Mouse (Mus musculus) forebrain, embryonic 16.5 days (tissue): ENCODE results near the gene Olfr1393. TPM values are rescaled to one million over a fixed set of nuclear protein-coding genes. Genes with fewer than 3 reads are reported as not detected.
"Not testable (repeated sequence)": the region's sequence is repeated elsewhere in the genome, so short reads cannot be mapped to it uniquely, and the experiment has no call there.

Experiments
- ATAC-seq: fragments of 200-750 bp; cut with Nextera tagmentation; 2 replicates; pipeline ENCODE4 v1.8.0; 2017; ENCODE audit warnings: mild to moderate bottlenecking, moderate library complexity
- H3K27ac ChIP-seq: fragments of 300-500 bp; sonication (generic); 2 replicates; pipeline ENCODE4 v1.5.1; 2014; ENCODE audit warnings: low read length, control low read depth
- H3K27me3 ChIP-seq: fragments of 300-500 bp; sonication (generic); replicated peaks from 2 replicates; pipeline ENCODE4 v1.6.1; 2014; ENCODE audit warnings: low read length; ENCODE audit not compliant: control insufficient read depth, insufficient read depth
- H3K36me3 ChIP-seq: fragments of 300-500 bp; sonication (generic); 2 replicates; pipeline ENCODE4 v1.6.1; 2014; ENCODE audit not compliant: control insufficient read depth, insufficient read depth
- H3K4me1 ChIP-seq: fragments of 300-500 bp; sonication (generic); replicated peaks from 2 replicates; pipeline ENCODE4 v1.6.1; 2014; ENCODE audit warnings: low read length; ENCODE audit not compliant: control insufficient read depth, insufficient read depth
- H3K4me2 ChIP-seq: fragments of 300-500 bp; sonication (generic); 2 replicates; pipeline ENCODE4 v1.6.1; 2014; ENCODE audit warnings: mild to moderate bottlenecking, low read length, control low read depth
- H3K4me3 ChIP-seq: fragments of 300-500 bp; sonication (generic); replicated peaks from 2 replicates; pipeline ENCODE4 v1.5.1; 2014; ENCODE audit warnings: mild to moderate bottlenecking, low read length, control low read depth
- H3K9ac ChIP-seq: fragments of 300-500 bp; sonication (generic); replicated peaks from 2 replicates; pipeline ENCODE4 v1.6.1; 2014; ENCODE audit warnings: low read depth, low read length, control low read depth
- H3K9me3 ChIP-seq: fragments of 300-500 bp; sonication (generic); 2 replicates; pipeline ENCODE4 v1.6.1; 2016; ENCODE audit warnings: low read length; ENCODE audit not compliant: control insufficient read depth
- WGBS: fragments of 180-500 bp; shearing (Covaris S2); extraction: QIAGEN DNeasy Blood & Tissue Kit; methylation state at CpG from one replicate; pipeline ENCODE4 v1.1.7; 2014; 5-methylcytosine and 5-hydroxymethylcytosine counted together
- polyA plus RNA-seq: library from polyadenylated mRNA; unstranded; fragments of >200 nt; fragmentation: Nextera tagmentation; extraction: Ambion mirVana; gene quantifications from 2 replicates; pipeline ENCODE4 v1.2.1, GENCODE M21; 2015

The Olfr1393 gene
- polyA plus RNA-seq, 1 experiment from 2014 or later = not detected

GRCm38 (mm10) chr11:49270368-49270767 lies 7.7 kb upstream of the Olfr1393 start:
- Histone ChIP-seq H3K27ac (no peak overlapping the region), H3K4me3 (no peak overlapping the region), H3K9ac (no peak overlapping the region), H3K27me3 (no peaks in the 10 kb centered on the region), H3K4me2 (no peak overlapping the region), H3K9me3 (no peaks in the 10 kb centered on the region), H3K4me1 (no peaks in the 10 kb centered on the region), H3K36me3 (no peaks in the 10 kb centered on the region)
- WGBS = 96% methylated on average over 4 of the region's 4 CpGs
- ATAC-seq = no peak

- 25% methylated on average over 7 of the region's 7 CpGs for WGBS
These were observed 6.8 kb upstream of the Olfr1393 start for GRCm38 (mm10) chr11:49271334-49271733.

GRCm38 (mm10) chr11:49273834-49274519 lies 4.1 kb upstream of the Olfr1393 start:
- Histone ChIP-seq H3K9ac (no peak overlapping the region), H3K4me1 (no peaks in the 10 kb centered on the region), H3K4me2 (no peak overlapping the region), H3K27me3 (no peaks in the 10 kb centered on the region), H3K27ac (no peak overlapping the region), H3K9me3 (no peaks in the 10 kb centered on the region), H3K4me3 (no peak overlapping the region), H3K36me3 (no peaks in the 10 kb centered on the region)
- ATAC-seq = no peak
- WGBS = 68% methylated on average over 11 of the region's 11 CpGs

More at GRCm38 (mm10) chr11:49271334-49271733, 6.8 kb upstream of the Olfr1393 start:
- Histone ChIP-seq H3K36me3 (no peaks in the 10 kb centered on the region), H3K4me2 (no peak overlapping the region), H3K9me3 (no peaks in the 10 kb centered on the region), H3K27me3 (no peaks in the 10 kb centered on the region), H3K4me1 (no peaks in the 10 kb centered on the region), H3K4me3 (no peak overlapping the region), H3K27ac (no peak overlapping the region), H3K9ac (no peak overlapping the region)
- peak; percentile 36; the same call in 1 of the 2 replicates for ATAC-seq

- H3K4me1 ChIP-seq, H3K9me3 ChIP-seq, H3K4me2 ChIP-seq, ATAC-seq, H3K9ac ChIP-seq, H3K27ac ChIP-seq, H3K36me3 ChIP-seq, H3K4me3 ChIP-seq, H3K27me3 ChIP-seq: not testable (repeated sequence)
- WGBS = 73% methylated on average over 1 of the region's 1 CpGs
These were observed 6.9 kb downstream of the Olfr1393 start, which contains the start of gene Olfr1392 for GRCm38 (mm10) chr11:49284982-49285381. Olfr1392 (plus strand) TSS chr11:49285282.

- WGBS = 86% methylated on average over 2 of the region's 2 CpGs
These were observed 9.1 kb downstream of the Olfr1393 start for GRCm38 (mm10) chr11:49287251-49287650.

GRCm38 (mm10) chr11:49292777-49293176 lies 14.7 kb downstream of the Olfr1393 start:
- no peaks in the 10 kb centered on the region for H3K36me3 ChIP-seq

More at GRCm38 (mm10) chr11:49287251-49287650, 9.1 kb downstream of the Olfr1393 start:
- no peaks in the 10 kb centered on the region for H3K9me3 ChIP-seq
- no peak overlapping the region for H3K4me2 ChIP-seq
- no peak for ATAC-seq
- H3K27ac ChIP-seq = no peak overlapping the region
- no peaks in the 10 kb centered on the region for H3K4me1 ChIP-seq
- H3K27me3 ChIP-seq = no peaks in the 10 kb centered on the region
- no peak overlapping the region for H3K9ac ChIP-seq
- H3K4me3 ChIP-seq = no peak overlapping the region
- H3K36me3 ChIP-seq = no peaks in the 10 kb centered on the region

GRCm38 (mm10) chr11:49304441-49304840 lies 26.3 kb downstream of the Olfr1393 start, which contains the start of gene Olfr10:
Olfr10 (plus strand) TSS chr11:49304741.
- H3K9me3 ChIP-seq = no peaks in the 10 kb centered on the region
- H3K27ac ChIP-seq = no peak within 1 kb of the TSS
- no peak within 1 kb of the TSS for H3K4me3 ChIP-seq
- no peak for ATAC-seq
- H3K36me3 ChIP-seq = no peaks in the 10 kb centered on the region
- no peaks in the 10 kb centered on the region for H3K4me1 ChIP-seq
- H3K9ac ChIP-seq = no peak within 1 kb of the TSS
- no peaks in the 10 kb centered on the region for H3K27me3 ChIP-seq
- H3K4me2 ChIP-seq = no peak within 1 kb of the TSS

More at GRCm38 (mm10) chr11:49292777-49293176, 14.7 kb downstream of the Olfr1393 start:
- Histone ChIP-seq H3K9me3 (no peaks in the 10 kb centered on the region), H3K4me3 (no peak overlapping the region), H3K9ac (no peak overlapping the region), H3K4me2 (no peak overlapping the region), H3K4me1 (no peaks in the 10 kb centered on the region), H3K27ac (no peak overlapping the region), H3K27me3 (no peaks in the 10 kb centered on the region)
- 35% methylated on average over 3 of the region's 3 CpGs for WGBS
- no peak for ATAC-seq

GRCm38 (mm10) chr11:49308547-49308946 lies 30.4 kb downstream of the Olfr1393 start:
- not testable (repeated sequence) for H3K4me3 ChIP-seq, H3K4me2 ChIP-seq, H3K27ac ChIP-seq, H3K36me3 ChIP-seq, H3K4me1 ChIP-seq, H3K27me3 ChIP-seq, H3K9me3 ChIP-seq, ATAC-seq, H3K9ac ChIP-seq
- 78% methylated on average over 5 of the region's 5 CpGs for WGBS

GRCm38 (mm10) chr11:49322442-49322841 lies 44.3 kb downstream of the Olfr1393 start, which contains the start of gene Olfr1391:
Olfr1391 (plus strand) TSS chr11:49322742.
- Histone ChIP-seq H3K9me3 (no peaks in the 10 kb centered on the region), H3K4me2 (no peak within 1 kb of the TSS), H3K4me3 (no peak within 1 kb of the TSS), H3K36me3 (no peaks in the 10 kb centered on the region), H3K27ac (no peak within 1 kb of the TSS), H3K4me1 (no peaks in the 10 kb centered on the region), H3K9ac (no peak within 1 kb of the TSS), H3K27me3 (no peaks in the 10 kb centered on the region)
- no peak for ATAC-seq
- 82% methylated on average over 2 of the region's 2 CpGs for WGBS
